8 mouse cellular contexts compared by ENCODE assay signal in the genomic region with DNA sequence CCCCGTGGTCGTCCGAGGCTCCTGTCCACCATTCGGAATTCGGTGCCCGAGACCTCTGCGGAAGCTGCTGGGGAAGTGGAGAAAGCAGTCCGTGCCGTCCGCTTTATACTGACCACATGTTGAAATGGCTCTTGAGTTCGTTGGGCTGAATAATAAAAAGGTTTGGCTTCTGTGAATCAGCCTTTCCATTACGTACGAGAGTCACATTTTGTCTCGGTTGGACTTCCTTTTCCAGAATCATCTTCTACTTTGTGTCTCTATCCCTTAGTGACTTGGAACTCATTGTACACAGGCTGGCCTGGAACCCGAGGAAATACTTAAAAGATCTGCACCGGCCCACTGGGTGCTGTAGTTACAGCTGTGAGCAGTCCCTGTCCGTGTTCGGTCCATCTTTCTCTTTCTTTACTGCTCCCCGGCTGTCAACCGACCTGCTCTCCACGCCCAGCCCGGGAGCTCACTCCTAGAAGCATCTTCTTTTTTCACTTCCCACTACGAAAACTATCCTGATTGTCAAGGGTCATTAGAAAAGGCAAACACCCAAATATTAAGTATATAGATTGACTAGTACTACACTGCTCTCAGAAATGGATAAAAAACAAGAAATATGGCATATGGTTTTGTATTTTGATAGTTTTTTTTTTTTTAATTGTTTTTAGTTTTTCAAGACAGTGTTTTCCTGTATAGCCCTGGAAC. TPM values are rescaled to one million over a fixed set of nuclear protein-coding genes. Genes with fewer than 3 reads are reported as not detected.
DNase-seq lines count a peak whose midpoint lies in the region; ATAC-seq and TF ChIP-seq lines count a peak whose summit lies in the region.

No protein-coding gene starts in this region.

- no peak for DNase-seq in thymus, adult 2 months
- DNase-seq in thymus, postnatal 0 days (ENCODE audit: low spot score) = no peak
- DNase-seq in right cerebral cortex, postnatal 25 days = no peak
- no peak for DNase-seq in layer of hippocampus, adult 18-20 months (ENCODE audit: low spot score in 2 of 2)
- no peak for DNase-seq in urinary bladder, adult 2 months (ENCODE audit: low spot score)

- no peak for TF ChIP-seq POLR2A in thymus, adult 2 months (IDR thresholded peaks at IDR 0.05; ENCODE audit: control insufficient read depth, extremely low read depth, insufficient read depth, low read length, poor library complexity)

- under 1% methylated on average over 23 of the region's 23 CpGs for WGBS in thymus, adult 2 months
- WGBS in forebrain, embryonic 13.5 days = under 1% methylated on average over 23 of the region's 23 CpGs
- 1% methylated on average over 23 of the region's 23 CpGs for WGBS in limb, embryonic 12.5 days
- under 1% methylated on average over 23 of the region's 23 CpGs for WGBS in neural tube, embryonic 13.5 days

- no peak for TF ChIP-seq CTCF in thymus, adult 2 months (IDR thresholded peaks at IDR 0.05; ENCODE audit: borderline replicate concordance, control insufficient read depth, extremely low read depth, insufficient read depth, low read length, poor library complexity)

- H3K4me3 ChIP-seq in thymus, adult 2 months (ENCODE audit: control insufficient read depth, insufficient read depth, low read length) = peak overlapping the region; percentile 73
- peak overlapping the region; percentile 80 for H3K4me3 ChIP-seq in forebrain, embryonic 13.5 days
- H3K4me3 ChIP-seq in limb, embryonic 12.5 days (replicated peaks) = peak overlapping the region; percentile 98
- H3K4me3 ChIP-seq in neural tube, embryonic 13.5 days = peak overlapping the region; percentile 89

- no peak for ATAC-seq in forebrain, embryonic 13.5 days
- ATAC-seq in limb, embryonic 12.5 days (ENCODE audit: insufficient number of reproducible peaks, insufficient read depth, low FRiP score, low TSS enrichment, low read depth) = no peak
- ATAC-seq in neural tube, embryonic 13.5 days (ENCODE audit: low read depth) = no peak; the same call in 1 of the 2 replicates

- peak overlapping the region; percentile 38; the same call in 1 of the 2 replicates for H3K27ac ChIP-seq in thymus, adult 2 months (ENCODE audit: control insufficient read depth, insufficient read depth, low read length)
- peak overlapping the region; percentile 86 for H3K27ac ChIP-seq in forebrain, embryonic 13.5 days
- H3K27ac ChIP-seq in limb, embryonic 12.5 days = peak overlapping the region; percentile 96
- H3K27ac ChIP-seq in neural tube, embryonic 13.5 days (replicated peaks) = peak overlapping the region; percentile 90

- H3K27me3 ChIP-seq in thymus, adult 2 months (ENCODE audit: control insufficient read depth, insufficient read depth, low read length) = no peaks in the 10 kb centered on the region
- H3K27me3 ChIP-seq in forebrain, embryonic 13.5 days = no peaks in the 10 kb centered on the region
- no peaks in the 10 kb centered on the region for H3K27me3 ChIP-seq in limb, embryonic 12.5 days
- no peaks in the 10 kb centered on the region for H3K27me3 ChIP-seq in neural tube, embryonic 13.5 days

- H3K9me3 ChIP-seq in forebrain, embryonic 13.5 days (replicated peaks) = no peaks in the 10 kb centered on the region
- H3K9me3 ChIP-seq in limb, embryonic 12.5 days = no peaks in the 10 kb centered on the region
- H3K9me3 ChIP-seq in neural tube, embryonic 13.5 days = no peaks in the 10 kb centered on the region

- H3K9ac ChIP-seq in forebrain, embryonic 13.5 days = peak overlapping the region; percentile 83
- H3K9ac ChIP-seq in limb, embryonic 12.5 days (replicated peaks) = peak overlapping the region; percentile 97
- H3K9ac ChIP-seq in neural tube, embryonic 13.5 days = peak overlapping the region; percentile 84

- H3K4me1 ChIP-seq in thymus, adult 2 months (replicated peaks; ENCODE audit: control insufficient read depth, insufficient read depth, low read length) = peaks cover 7% of the 10 kb centered on the region
- peaks cover 24% of the 10 kb centered on the region for H3K4me1 ChIP-seq in forebrain, embryonic 13.5 days
- peaks cover 20% of the 10 kb centered on the region for H3K4me1 ChIP-seq in limb, embryonic 12.5 days (replicated peaks)
- H3K4me1 ChIP-seq in neural tube, embryonic 13.5 days (replicated peaks) = peaks cover 35% of the 10 kb centered on the region

- peak overlapping the region; percentile 87 for H3K4me2 ChIP-seq in forebrain, embryonic 13.5 days
- peak overlapping the region; percentile 91 for H3K4me2 ChIP-seq in limb, embryonic 12.5 days
- H3K4me2 ChIP-seq in neural tube, embryonic 13.5 days = peak overlapping the region; percentile 90

- H3K36me3 ChIP-seq in thymus, adult 2 months (ENCODE audit: control insufficient read depth, insufficient read depth, low read length) = peaks cover 12% of the 10 kb centered on the region
- peaks cover 45% of the 10 kb centered on the region for H3K36me3 ChIP-seq in forebrain, embryonic 13.5 days (ENCODE audit: poor library complexity, severe bottlenecking)
- H3K36me3 ChIP-seq in limb, embryonic 12.5 days = peaks cover 48% of the 10 kb centered on the region
- H3K36me3 ChIP-seq in neural tube, embryonic 13.5 days = peaks cover 46% of the 10 kb centered on the region

RNA-seq across cellular contexts. Expression of gene P4hb, which starts 0.7 kb away (rescaled TPM):
- 125 and 139 TPM in 2 replicates for polyA plus RNA-seq in thymus, adult 2 months (2012; rRNA removed)
- polyA plus RNA-seq in thymus, postnatal 0 days (2015; fragmentation: Nextera tagmentation; extraction: Ambion mirVana) = 254 and 290 TPM in 2 replicates
- polyA plus RNA-seq in forebrain, embryonic 13.5 days (2015; fragmentation: Nextera tagmentation; extraction: Ambion mirVana) = 253 and 286 TPM in 2 replicates
- polyA plus RNA-seq in limb, embryonic 12.5 days (2016; fragmentation: Nextera tagmentation; extraction: Ambion mirVana) = 620 and 631 TPM in 2 replicates
- 329 and 382 TPM in 2 replicates for polyA plus RNA-seq in neural tube, embryonic 13.5 days (2015; fragmentation: Nextera tagmentation; extraction: Ambion mirVana)
- 100 to 1,000 TPM; 122 to 132 TPM for total RNA-seq in layer of hippocampus, adult 18-20 months (2021)
- 272 and 354 TPM in 2 replicates for polyA plus RNA-seq in urinary bladder, adult 2 months (2012; rRNA removed)

RNA-seq across cellular contexts. Expression of gene Arhgdia, which starts 7.7 kb away (rescaled TPM):
- 1,184 and 1,219 TPM in 2 replicates for polyA plus RNA-seq in thymus, adult 2 months (2012; rRNA removed)
- polyA plus RNA-seq in thymus, postnatal 0 days (2015; fragmentation: Nextera tagmentation; extraction: Ambion mirVana) = 553 and 615 TPM in 2 replicates
- polyA plus RNA-seq in forebrain, embryonic 13.5 days (2015; fragmentation: Nextera tagmentation; extraction: Ambion mirVana) = 462 and 508 TPM in 2 replicates
- polyA plus RNA-seq in limb, embryonic 12.5 days (2016; fragmentation: Nextera tagmentation; extraction: Ambion mirVana) = 484 and 518 TPM in 2 replicates
- 529 and 543 TPM in 2 replicates for polyA plus RNA-seq in neural tube, embryonic 13.5 days (2015; fragmentation: Nextera tagmentation; extraction: Ambion mirVana)
- 100 to 1,000 TPM; 293 to 295 TPM for total RNA-seq in layer of hippocampus, adult 18-20 months (2021)
- 399 and 409 TPM in 2 replicates for polyA plus RNA-seq in urinary bladder, adult 2 months (2012; rRNA removed)

RNA-seq across cellular contexts. Expression of gene Ppp1r27, which starts 22.8 kb away (rescaled TPM):
- polyA plus RNA-seq in thymus, adult 2 months (2012; rRNA removed) = 5.0 and 6.4 TPM in 2 replicates
- polyA plus RNA-seq in thymus, postnatal 0 days (2015; fragmentation: Nextera tagmentation; extraction: Ambion mirVana) = 13.7 and 17.1 TPM in 2 replicates
- not detected in 2 replicates for polyA plus RNA-seq in forebrain, embryonic 13.5 days (2015; fragmentation: Nextera tagmentation; extraction: Ambion mirVana)
- polyA plus RNA-seq in limb, embryonic 12.5 days (2016; fragmentation: Nextera tagmentation; extraction: Ambion mirVana) = not detected in 2 replicates
- polyA plus RNA-seq in neural tube, embryonic 13.5 days (2015; fragmentation: Nextera tagmentation; extraction: Ambion mirVana) = not detected in 2 replicates
- total RNA-seq in layer of hippocampus, adult 18-20 months (2021) = not detected
- not detected in 2 replicates for polyA plus RNA-seq in urinary bladder, adult 2 months (2012; rRNA removed)

RNA-seq across cellular contexts. Expression of gene Mcrip1, which starts 24.2 kb away (rescaled TPM):
- polyA plus RNA-seq in thymus, adult 2 months (2012; rRNA removed) = 167 and 191 TPM in 2 replicates
- 179 and 196 TPM in 2 replicates for polyA plus RNA-seq in thymus, postnatal 0 days (2015; fragmentation: Nextera tagmentation; extraction: Ambion mirVana)
- polyA plus RNA-seq in forebrain, embryonic 13.5 days (2015; fragmentation: Nextera tagmentation; extraction: Ambion mirVana) = 228 and 240 TPM in 2 replicates
- 221 and 229 TPM in 2 replicates for polyA plus RNA-seq in limb, embryonic 12.5 days (2016; fragmentation: Nextera tagmentation; extraction: Ambion mirVana)
- polyA plus RNA-seq in neural tube, embryonic 13.5 days (2015; fragmentation: Nextera tagmentation; extraction: Ambion mirVana) = 201 and 236 TPM in 2 replicates
- 10 to 100 TPM; 68.8 to 74.5 TPM for total RNA-seq in layer of hippocampus, adult 18-20 months (2021)
- 112 and 117 TPM in 2 replicates for polyA plus RNA-seq in urinary bladder, adult 2 months (2012; rRNA removed)

RNA-seq across cellular contexts. Expression of gene Alyref, which starts 24.4 kb away (rescaled TPM):
- polyA plus RNA-seq in thymus, adult 2 months (2012; rRNA removed) = 60.9 and 74.6 TPM in 2 replicates
- polyA plus RNA-seq in thymus, postnatal 0 days (2015; fragmentation: Nextera tagmentation; extraction: Ambion mirVana) = 571 and 587 TPM in 2 replicates
- 420 and 488 TPM in 2 replicates for polyA plus RNA-seq in forebrain, embryonic 13.5 days (2015; fragmentation: Nextera tagmentation; extraction: Ambion mirVana)
- polyA plus RNA-seq in limb, embryonic 12.5 days (2016; fragmentation: Nextera tagmentation; extraction: Ambion mirVana) = 671 and 778 TPM in 2 replicates
- 292 and 326 TPM in 2 replicates for polyA plus RNA-seq in neural tube, embryonic 13.5 days (2015; fragmentation: Nextera tagmentation; extraction: Ambion mirVana)
- 10 to 100 TPM; 60.5 to 70.0 TPM for total RNA-seq in layer of hippocampus, adult 18-20 months (2021)
- polyA plus RNA-seq in urinary bladder, adult 2 months (2012; rRNA removed) = 56.2 and 57.6 TPM in 2 replicates

Comparison
In these comparisons a context has a peak if more than half of its experiments do, and no peak if none do; other contexts are left out.
1. H3K27ac ChIP-seq: peak in every context shown above with its lines; median percentile 96 in limb, embryonic 12.5 days; 90 in neural tube, embryonic 13.5 days; 86 in forebrain, embryonic 13.5 days; 38 in thymus, adult 2 months.